Comparison of ENCODE assay signal across 25 mouse cellular contexts in genomic region chr9:37669115-37669514, GRCm38 (mm10). TPM values are rescaled to one million over a fixed set of nuclear protein-coding genes. Genes with fewer than 3 reads are reported as not detected.
A peak's percentile ranks its signal among the peaks of the same experiment; 100 is the strongest.
DNase-seq lines count a peak whose midpoint lies in the region; ATAC-seq and TF ChIP-seq lines count a peak whose summit lies in the region.
"Had no signal": no experiment of that assay in that cellular context is flagged by ENCODE, and none has a peak within 500 bp of the region (broad histone marks: within the 10 kb centered on the region; RNA-seq: fewer than 3 reads in every experiment).

TSS of gene Panx3 (minus strand) at chr9:37669235.

- peak; percentile 60 for DNase-seq in adrenal gland, postnatal 14 days
- DNase-seq in adrenal gland, postnatal 4 days (ENCODE audit: low spot score in 2 of 2), result no peak
- DNase-seq in MEL (ENCODE audit: low read depth, low spot score), result peak; percentile 51
- DNase-seq in embryonic facial prominence, embryonic 10.5 days (ENCODE audit: low spot score), result no peak
- no peak for DNase-seq in layer of hippocampus, adult 2 months (ENCODE audit: low spot score in 2 of 2)
- no peak for DNase-seq in stomach, postnatal 0 days (ENCODE audit: low spot score)
- no peak for DNase-seq in forebrain, embryonic 11.5 days (ENCODE audit: low spot score)
- DNase-seq: cerebellum, adult 8-10 months; gastrocnemius, postnatal 14 days; heart, postnatal 14 days; kidney, postnatal 10 days; lung, adult 2 months; lung, postnatal 36 days; right cerebral cortex, postnatal 25 days; thymus, postnatal 4 days had no signal

- 75% methylated on average over 6 of the region's 6 CpGs for WGBS in embryonic facial prominence, embryonic 10.5 days
- 57% methylated on average over 6 of the region's 6 CpGs for WGBS in stomach, postnatal 0 days
- 73% methylated on average over 6 of the region's 6 CpGs for WGBS in forebrain, embryonic 11.5 days

- no peak within 1 kb of the TSS for H3K4me2 ChIP-seq in stomach, postnatal 0 days (replicated peaks; ENCODE audit: low read depth)
- no peak within 1 kb of the TSS for H3K4me2 ChIP-seq in forebrain, embryonic 11.5 days (ENCODE audit: low read depth, low read length, severe bottlenecking)
- H3K4me2 ChIP-seq: heart, embryonic 11.5 days; hindbrain, embryonic 15.5 days; liver, embryonic 11.5 days; midbrain, embryonic 12.5 days; neural tube, embryonic 15.5 days had no signal

- no peaks in the 10 kb centered on the region; a peak in 1 of 4 replicates for H3K27me3 ChIP-seq in MEL (ENCODE audit: control insufficient read depth in 1 of 2, insufficient read depth in 2 of 2, low read length in 2 of 2)
- H3K27me3 ChIP-seq in embryonic facial prominence, embryonic 10.5 days (replicated peaks; ENCODE audit: low read depth, poor library complexity, severe bottlenecking), result no peaks in the 10 kb centered on the region
- H3K27me3 ChIP-seq in stomach, postnatal 0 days (ENCODE audit: control insufficient read depth, insufficient read depth, low read length), result no peaks in the 10 kb centered on the region
- no peaks in the 10 kb centered on the region for H3K27me3 ChIP-seq in forebrain, embryonic 11.5 days (ENCODE audit: control insufficient read depth, insufficient read depth, low read length)
- H3K27me3 ChIP-seq: hindbrain, embryonic 15.5 days; midbrain, embryonic 12.5 days; neural tube, embryonic 15.5 days had no signal

- H3K9ac ChIP-seq in MEL (ENCODE audit: control insufficient read depth, low read depth, low read length, poor library complexity, severe bottlenecking), result no peak within 1 kb of the TSS
- H3K9ac ChIP-seq in stomach, postnatal 0 days (ENCODE audit: low read length), result no peak within 1 kb of the TSS
- no peak within 1 kb of the TSS for H3K9ac ChIP-seq in forebrain, embryonic 11.5 days (ENCODE audit: low read length)
- H3K9ac ChIP-seq: hindbrain, embryonic 15.5 days; midbrain, embryonic 12.5 days; neural tube, embryonic 15.5 days had no signal

- TF ChIP-seq POLR2A in MEL (IDR thresholded peaks at IDR 0.05; ENCODE audit: control insufficient read depth in 1 of 2, insufficient read depth in 1 of 2, low read depth in 1 of 2, low read length in 2 of 2, poor library complexity in 1 of 2), result no peak

- H3K27ac ChIP-seq in MEL (ENCODE audit: control insufficient read depth, low read depth, low read length), result no peak within 1 kb of the TSS
- H3K27ac ChIP-seq in embryonic facial prominence, embryonic 10.5 days (replicated peaks), result peak within 1 kb of the TSS; percentile 6; the same call in 1 of the 2 replicates
- H3K27ac ChIP-seq in layer of hippocampus, adult 2 months, result no peak within 1 kb of the TSS
- H3K27ac ChIP-seq in stomach, postnatal 0 days (replicated peaks), result no peak within 1 kb of the TSS
- H3K27ac ChIP-seq in forebrain, embryonic 11.5 days (ENCODE audit: low read depth, low read length), result no peak within 1 kb of the TSS
- H3K27ac ChIP-seq: hindbrain, embryonic 15.5 days; midbrain, embryonic 12.5 days; neural tube, embryonic 15.5 days had no signal

- no peak for TF ChIP-seq CTCF in MEL (IDR thresholded peaks at IDR 0.05 in 2 of 3, conservative IDR thresholded peaks at IDR 0.05 in 1 of 3; ENCODE audit: control insufficient read depth in 1 of 3, insufficient read depth in 1 of 3, low read depth in 2 of 3, low read length in 3 of 3, poor library complexity in 1 of 3, severe bottlenecking in 1 of 3)
- TF ChIP-seq CTCF in layer of hippocampus, adult 2 months (conservative IDR thresholded peaks at IDR 0.05), result no peak
- TF ChIP-seq CTCF in stomach, postnatal 0 days (IDR thresholded peaks at IDR 0.05; ENCODE audit: low read depth), result no peak

- ATAC-seq in granulocyte monocyte progenitor cell, adult 5-6 weeks (replicated peaks; ENCODE audit: poor library complexity, severe bottlenecking), result peak; percentile 37; the same call in 1 of the 2 replicates
- no peak for ATAC-seq in stomach, postnatal 0 days (ENCODE audit: low FRiP score, low TSS enrichment)
- no peak for ATAC-seq in forebrain, embryonic 11.5 days (replicated peaks; ENCODE audit: low FRiP score)
- ATAC-seq: intestine, postnatal 0 days had no signal

- H3K9me3 ChIP-seq in MEL (replicated peaks; ENCODE audit: insufficient read depth, low read length), result no peaks in the 10 kb centered on the region
- 0 out of 2 replicates have a peak, but pooled peaks cover 3% of the 10 kb centered on the region for H3K9me3 ChIP-seq in embryonic facial prominence, embryonic 10.5 days
- no peaks in the 10 kb centered on the region for H3K9me3 ChIP-seq in stomach, postnatal 0 days (ENCODE audit: control insufficient read depth, low read length)
- no peaks in the 10 kb centered on the region for H3K9me3 ChIP-seq in forebrain, embryonic 11.5 days (ENCODE audit: control insufficient read depth, low read length)
- H3K9me3 ChIP-seq: hindbrain, embryonic 15.5 days; midbrain, embryonic 12.5 days; neural tube, embryonic 15.5 days had no signal

- 0 out of 4 replicates have a peak, but pooled peaks of 1 of the 2 experiments have one; percentile 29 for TF ChIP-seq EP300 in MEL (IDR thresholded peaks at IDR 0.05; ENCODE audit: low read depth in 1 of 2, low read length in 2 of 2)
- no peak for TF ChIP-seq EP300 in stomach, postnatal 0 days (optimal IDR thresholded peaks at IDR 0.05)

- H3K36me3 ChIP-seq in MEL (ENCODE audit: control insufficient read depth in 1 of 2, insufficient read depth in 2 of 2, low read length in 2 of 2), result peaks cover 0 to 20% of the 10 kb centered on the region in 2 experiments; a peak in 2 of 4 replicates
- no peaks in the 10 kb centered on the region for H3K36me3 ChIP-seq in embryonic facial prominence, embryonic 10.5 days (replicated peaks)
- H3K36me3 ChIP-seq in stomach, postnatal 0 days (ENCODE audit: control insufficient read depth, insufficient read depth, low read length), result no peaks in the 10 kb centered on the region
- no peaks in the 10 kb centered on the region for H3K36me3 ChIP-seq in forebrain, embryonic 11.5 days (ENCODE audit: control insufficient read depth, insufficient read depth, low read length)
- H3K36me3 ChIP-seq: hindbrain, embryonic 15.5 days; midbrain, embryonic 12.5 days; neural tube, embryonic 15.5 days had no signal

- H3K4me3 ChIP-seq in MEL (ENCODE audit: control insufficient read depth in 1 of 2, insufficient read depth in 1 of 2, low read depth in 2 of 2, low read length in 2 of 2), result no peak within 1 kb of the TSS
- H3K4me3 ChIP-seq in embryonic facial prominence, embryonic 10.5 days, result no peak within 1 kb of the TSS
- no peak within 1 kb of the TSS for H3K4me3 ChIP-seq in layer of hippocampus, adult 2 months
- no peak within 1 kb of the TSS for H3K4me3 ChIP-seq in stomach, postnatal 0 days (ENCODE audit: low read depth, low read length)
- H3K4me3 ChIP-seq in forebrain, embryonic 11.5 days (ENCODE audit: low read depth, low read length), result no peak within 1 kb of the TSS
- H3K4me3 ChIP-seq: erythroblast, embryonic 14.5 days; hindbrain, embryonic 15.5 days; midbrain, embryonic 12.5 days; neural tube, embryonic 15.5 days had no signal

- H3K4me1 ChIP-seq in MEL (ENCODE audit: control insufficient read depth in 1 of 2, insufficient read depth in 2 of 2, low read length in 2 of 2), result peaks cover 24 to 32% of the 10 kb centered on the region in 2 experiments
- peaks cover 12% of the 10 kb centered on the region for H3K4me1 ChIP-seq in embryonic facial prominence, embryonic 10.5 days
- no peaks in the 10 kb centered on the region for H3K4me1 ChIP-seq in stomach, postnatal 0 days (replicated peaks; ENCODE audit: control insufficient read depth, insufficient read depth)
- no peaks in the 10 kb centered on the region for H3K4me1 ChIP-seq in forebrain, embryonic 11.5 days (replicated peaks; ENCODE audit: control insufficient read depth, insufficient read depth, low read length)
- H3K4me1 ChIP-seq: hindbrain, embryonic 15.5 days; midbrain, embryonic 12.5 days; neural tube, embryonic 15.5 days had no signal

- no peaks in the 10 kb centered on the region for H3K79me2 ChIP-seq in MEL (ENCODE audit: control insufficient read depth, insufficient read depth, low read length, poor library complexity)

- TF ChIP-seq RAD21 in MEL (IDR thresholded peaks at IDR 0.05; ENCODE audit: low read depth, low read length), result no peak

TF ChIP-seq in MEL, 35 proteins besides CTCF, POLR2A, EP300 and RAD21:
- TF ChIP-seq RCOR1 (IDR thresholded peaks at IDR 0.05; ENCODE audit: low read depth, low read length) (peak; percentile 49; the same call in 1 of the 2 replicates), MAZ (IDR thresholded peaks at IDR 0.05; ENCODE audit: low read depth, low read length) (no peak), MAX (IDR thresholded peaks at IDR 0.05; ENCODE audit: low read length) (no peak), ZKSCAN1 (IDR thresholded peaks at IDR 0.05; ENCODE audit: low read depth, low read length) (no peak), USF1 (IDR thresholded peaks at IDR 0.05; ENCODE audit: low read depth, low read length) (no peak), ELF1 (IDR thresholded peaks at IDR 0.05; ENCODE audit: low read depth, low read length) (no peak), USF2 (IDR thresholded peaks at IDR 0.05; ENCODE audit: borderline replicate concordance in 1 of 2, insufficient read depth in 1 of 2, low read depth in 1 of 2, low read length in 2 of 2) (no peak), GATA1 (IDR thresholded peaks at IDR 0.05; ENCODE audit: low read depth, low read length) (peak; percentile 78), ZNF384 (IDR thresholded peaks at IDR 0.05; ENCODE audit: low read depth, low read length) (no peak), TBP (IDR thresholded peaks at IDR 0.05; ENCODE audit: low read depth, low read length) (0 out of 2 replicates have a peak, but pooled peaks have one; percentile 25), MAFK (IDR thresholded peaks at IDR 0.05; ENCODE audit: borderline replicate concordance, low read depth, low read length) (no peak)

RNA-seq across cellular contexts. Expression of gene Panx3, which starts in this region (rescaled TPM):
- total RNA-seq in adrenal gland, postnatal 14 days (2021), result 0.19 TPM in 2 replicates
- total RNA-seq in adrenal gland, postnatal 4 days (2021), result not detected
- total RNA-seq in MEL (2012; rRNA removed), result 0.33 and 0.42 TPM in 2 replicates
- under 1 TPM in 1 of 2 experiments, not detected in 1; 0.17 TPM for polyA plus RNA-seq in MEL (2012; ENCODE audit: insufficient read depth in 1 of 2, insufficient read length in 2 of 2, low read depth in 1 of 2, low replicate concordance in 2 of 2, missing spikeins in 1 of 2)
- polyA plus RNA-seq in embryonic facial prominence, embryonic 10.5 days (2016; fragmentation: Nextera tagmentation; extraction: Ambion mirVana), result 0.09 TPM in 1 of 2 replicates, not detected in the other
- total RNA-seq in granulocyte monocyte progenitor cell, adult 5-6 weeks (2014; fragmentation: Nextera tagmentation), result not detected in 2 replicates
- total RNA-seq in granulocyte monocyte progenitor cell, adult 5-6 weeks (2017), result not detected in 2 replicates
- total RNA-seq in layer of hippocampus, adult 2 months (2021), result not detected
- polyA plus RNA-seq in stomach, postnatal 0 days (2015; fragmentation: Nextera tagmentation; extraction: Ambion mirVana), result 0.15 TPM in 1 of 2 replicates, not detected in the other
- polyA plus RNA-seq in forebrain, embryonic 11.5 days (2014; fragmentation: Nextera tagmentation; extraction: Ambion mirVana), result 0.32 TPM in 1 of 2 replicates, not detected in the other
- total RNA-seq: gastrocnemius, postnatal 14 days; heart, postnatal 14 days; layer of hippocampus, postnatal 10 days; left cerebral cortex, postnatal 14 days had no signal
- polyA plus RNA-seq: erythroblast, embryonic 14.5 days; hindbrain, embryonic 15.5 days; intestine, postnatal 0 days; liver, embryonic 11.5 days; lung, adult 2 months had no signal

Comparison
In these comparisons a context has a peak if more than half of its experiments do, and no peak if none do; other contexts are left out.
1. Peak in DNase-seq in adrenal gland, postnatal 14 days; RNA of the gene not detected or under 1 TPM.
2. Peak in DNase-seq in MEL; RNA of the gene not detected or under 1 TPM.
3. Peak in ATAC-seq in granulocyte monocyte progenitor cell, adult 5-6 weeks; RNA of the gene not detected or under 1 TPM.